Mouse (Mus musculus): ENCODE results near the gene Tfcp2. TPM values are rescaled to one million over a fixed set of nuclear protein-coding genes. Genes with fewer than 3 reads are reported as not detected.

Tfcp2 gene
- total and polyA plus RNA-seq, 2 experiments = 4.0 to 5.8 TPM

DNA sequence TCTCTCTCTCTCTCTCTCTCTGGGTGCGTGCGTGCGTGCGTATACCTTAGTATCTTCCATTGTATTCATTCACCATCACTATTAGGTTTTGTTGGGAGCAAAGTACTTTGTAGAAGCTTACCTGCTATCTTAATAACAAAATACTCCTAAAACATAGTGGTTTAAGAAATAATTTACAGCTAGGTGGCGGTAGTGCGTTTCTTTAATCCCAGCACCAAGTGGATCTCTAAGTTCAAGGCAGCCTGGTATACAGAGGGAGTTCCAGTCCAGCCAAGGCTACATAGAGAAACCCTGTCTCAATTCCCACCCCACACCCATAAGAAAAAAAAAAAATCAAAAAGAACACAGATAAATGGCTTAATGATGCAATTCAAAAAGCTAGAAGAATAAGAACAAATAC is 13.9 kb downstream of the Tfcp2 start:
- peak; percentile 62 for DNase-seq (ENCODE audit: extremely low read depth, low read depth, low spot score)
- H3K4me3 ChIP-seq (ENCODE audit: insufficient read depth, low read depth, low read length) = no peak overlapping the region
- peaks cover 2% of the 10 kb centered on the region; the same call in 1 of the 2 replicates for H3K4me1 ChIP-seq (ENCODE audit: control insufficient read depth, insufficient read depth, low read length)
- no peaks in the 10 kb centered on the region for H3K36me3 ChIP-seq (ENCODE audit: control insufficient read depth, insufficient read depth, low read length)
- 84% methylated on average over 6 of the region's 6 CpGs for WGBS
- peaks cover 7% of the 10 kb centered on the region; the same call in 1 of the 2 replicates for H3K79me2 ChIP-seq (ENCODE audit: control insufficient read depth, insufficient read depth, low read length)
- no peak overlapping the region for H3K27ac ChIP-seq (replicated peaks; ENCODE audit: insufficient read depth, low read depth, low read length)
- no peak overlapping the region for H3K9ac ChIP-seq (ENCODE audit: low read depth, low read length)
- H3K27me3 ChIP-seq (ENCODE audit: control insufficient read depth, insufficient read depth, low read length) = no peaks in the 10 kb centered on the region
- TF ChIP-seq CTCF (IDR thresholded peaks at IDR 0.05; ENCODE audit: low read depth, low read length) (0 out of 2 replicates have a peak, but pooled peaks have one; percentile 19), POLR2A (IDR thresholded peaks at IDR 0.05; ENCODE audit: extremely low read depth, insufficient read depth, low read length) (no peak)

DNA sequence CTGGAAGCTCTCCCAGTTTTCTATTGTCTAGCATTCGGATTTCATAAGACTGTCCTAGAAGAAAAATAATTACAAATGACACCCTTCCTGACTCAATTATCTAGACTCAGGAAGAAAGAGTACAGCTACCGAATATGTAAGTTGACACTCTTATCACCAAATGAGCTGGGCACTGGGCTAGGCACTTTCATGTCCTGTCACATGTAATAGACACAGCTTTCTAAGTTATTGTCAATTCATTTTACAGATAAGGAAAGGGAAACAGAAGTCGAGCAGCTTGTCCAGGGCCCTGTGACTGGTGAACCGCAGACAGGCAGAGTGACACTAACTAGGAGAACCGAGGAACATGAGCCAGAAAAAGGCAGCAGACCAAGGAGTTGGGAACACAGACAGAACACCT is 23.9 kb downstream of the Tfcp2 start:
- no peak overlapping the region for H3K4me3 ChIP-seq (ENCODE audit: insufficient read depth, low read depth, low read length)
- no peaks in the 10 kb centered on the region for H3K27me3 ChIP-seq (ENCODE audit: control insufficient read depth, insufficient read depth, low read length)
- H3K9ac ChIP-seq (ENCODE audit: low read depth, low read length) = no peak overlapping the region
- peaks cover 4% of the 10 kb centered on the region; the same call in 1 of the 2 replicates for H3K36me3 ChIP-seq (ENCODE audit: control insufficient read depth, insufficient read depth, low read length)
- 84% methylated on average over 5 of the region's 5 CpGs for WGBS
- no peak overlapping the region for H3K27ac ChIP-seq (replicated peaks; ENCODE audit: insufficient read depth, low read depth, low read length)
- no peak for DNase-seq (ENCODE audit: extremely low read depth, low read depth, low spot score)
- TF ChIP-seq CTCF (IDR thresholded peaks at IDR 0.05; ENCODE audit: low read depth, low read length) (no peak), POLR2A (IDR thresholded peaks at IDR 0.05; ENCODE audit: extremely low read depth, insufficient read depth, low read length) (no peak)
- H3K79me2 ChIP-seq (ENCODE audit: control insufficient read depth, insufficient read depth, low read length) = no peaks in the 10 kb centered on the region
- H3K4me1 ChIP-seq (ENCODE audit: control insufficient read depth, insufficient read depth, low read length) = no peaks in the 10 kb centered on the region

DNA sequence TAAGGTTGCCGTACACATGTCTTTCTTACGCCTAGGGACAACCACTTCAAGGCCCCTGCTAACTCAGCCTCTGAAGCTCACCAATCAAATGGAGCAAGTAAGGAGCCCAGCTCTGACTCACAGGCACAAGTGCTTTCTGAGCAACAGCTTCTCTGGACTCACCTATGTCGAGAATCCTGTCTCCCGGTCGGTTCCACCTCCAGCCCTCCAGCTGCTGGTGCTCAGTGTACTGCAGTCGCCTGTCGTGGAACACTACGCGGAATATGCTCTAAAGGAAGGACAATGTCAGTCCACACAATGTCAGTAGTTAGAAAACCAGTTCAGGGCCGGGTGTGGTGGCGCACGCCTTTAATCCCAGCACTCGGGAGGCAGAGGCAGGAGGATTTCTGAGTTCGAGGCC is 26.4 kb downstream of the Tfcp2 start:
- Histone ChIP-seq H3K27me3 (ENCODE audit: control insufficient read depth, insufficient read depth, low read length) (no peaks in the 10 kb centered on the region), H3K4me3 (ENCODE audit: insufficient read depth, low read depth, low read length) (no peak overlapping the region), H3K9ac (ENCODE audit: low read depth, low read length) (no peak overlapping the region), H3K4me1 (ENCODE audit: control insufficient read depth, insufficient read depth, low read length) (no peaks in the 10 kb centered on the region), H3K27ac (replicated peaks; ENCODE audit: insufficient read depth, low read depth, low read length) (no peak overlapping the region), H3K36me3 (ENCODE audit: control insufficient read depth, insufficient read depth, low read length) (peaks cover 11% of the 10 kb centered on the region; the same call in 1 of the 2 replicates), H3K79me2 (ENCODE audit: control insufficient read depth, insufficient read depth, low read length) (no peaks in the 10 kb centered on the region)
- DNase-seq (ENCODE audit: extremely low read depth, low read depth, low spot score) = no peak
- 96% methylated on average over 14 of the region's 14 CpGs for WGBS
- no peak for TF ChIP-seq POLR2A (IDR thresholded peaks at IDR 0.05; ENCODE audit: extremely low read depth, insufficient read depth, low read length)
- TF ChIP-seq CTCF (IDR thresholded peaks at IDR 0.05; ENCODE audit: low read depth, low read length) = no peak

DNA sequence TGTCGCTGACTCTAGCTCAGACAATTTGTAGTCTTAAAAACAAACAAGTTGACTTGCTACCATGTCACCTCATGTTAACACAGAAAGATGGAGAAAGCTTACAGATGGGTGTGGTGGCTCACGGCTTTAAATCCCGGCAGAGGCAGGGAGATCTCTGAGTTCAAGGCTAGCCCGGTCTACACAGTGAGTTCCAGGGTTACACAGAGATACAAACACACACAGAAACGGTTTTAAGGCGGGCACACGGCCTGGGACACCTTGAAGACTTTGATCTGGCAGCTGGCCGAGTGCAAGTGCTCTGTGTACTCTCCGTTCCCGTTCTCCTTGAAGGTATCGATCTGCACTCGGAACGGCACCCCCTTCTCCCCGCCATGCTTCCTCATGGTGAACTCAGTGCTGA is 31.5 kb downstream of the Tfcp2 start:
- 93% methylated on average over 14 of the region's 14 CpGs for WGBS
- Histone ChIP-seq H3K4me1 (ENCODE audit: control insufficient read depth, insufficient read depth, low read length) (no peaks in the 10 kb centered on the region), H3K9ac (ENCODE audit: low read depth, low read length) (no peak overlapping the region), H3K27ac (replicated peaks; ENCODE audit: insufficient read depth, low read depth, low read length) (no peak overlapping the region), H3K79me2 (ENCODE audit: control insufficient read depth, insufficient read depth, low read length) (no peaks in the 10 kb centered on the region), H3K4me3 (ENCODE audit: insufficient read depth, low read depth, low read length) (no peak overlapping the region), H3K27me3 (ENCODE audit: control insufficient read depth, insufficient read depth, low read length) (no peaks in the 10 kb centered on the region), H3K36me3 (ENCODE audit: control insufficient read depth, insufficient read depth, low read length) (peaks cover 17% of the 10 kb centered on the region)
- DNase-seq (ENCODE audit: extremely low read depth, low read depth, low spot score) = no peak
- TF ChIP-seq CTCF (IDR thresholded peaks at IDR 0.05; ENCODE audit: low read depth, low read length) = no peak
- no peak for TF ChIP-seq POLR2A (IDR thresholded peaks at IDR 0.05; ENCODE audit: extremely low read depth, insufficient read depth, low read length)

GRCm38 (mm10) chr15:100515121-100515520 is 36.7 kb downstream of the Tfcp2 start:
- no peak overlapping the region for H3K4me3 ChIP-seq (ENCODE audit: insufficient read depth, low read depth, low read length)
- no peak for TF ChIP-seq CTCF (IDR thresholded peaks at IDR 0.05; ENCODE audit: low read depth, low read length)
- TF ChIP-seq POLR2A (IDR thresholded peaks at IDR 0.05; ENCODE audit: extremely low read depth, insufficient read depth, low read length) = no peak
- 85% methylated on average over 2 of the region's 2 CpGs for WGBS
- H3K27me3 ChIP-seq (ENCODE audit: control insufficient read depth, insufficient read depth, low read length) = no peaks in the 10 kb centered on the region
- no peaks in the 10 kb centered on the region for H3K79me2 ChIP-seq (ENCODE audit: control insufficient read depth, insufficient read depth, low read length)
- H3K36me3 ChIP-seq (ENCODE audit: control insufficient read depth, insufficient read depth, low read length) = peaks cover 38% of the 10 kb centered on the region
- H3K27ac ChIP-seq (replicated peaks; ENCODE audit: insufficient read depth, low read depth, low read length) = no peak overlapping the region
- no peak for DNase-seq (ENCODE audit: extremely low read depth, low read depth, low spot score)
- no peaks in the 10 kb centered on the region for H3K4me1 ChIP-seq (ENCODE audit: control insufficient read depth, insufficient read depth, low read length)
- H3K9ac ChIP-seq (ENCODE audit: low read depth, low read length) = no peak overlapping the region

DNA sequence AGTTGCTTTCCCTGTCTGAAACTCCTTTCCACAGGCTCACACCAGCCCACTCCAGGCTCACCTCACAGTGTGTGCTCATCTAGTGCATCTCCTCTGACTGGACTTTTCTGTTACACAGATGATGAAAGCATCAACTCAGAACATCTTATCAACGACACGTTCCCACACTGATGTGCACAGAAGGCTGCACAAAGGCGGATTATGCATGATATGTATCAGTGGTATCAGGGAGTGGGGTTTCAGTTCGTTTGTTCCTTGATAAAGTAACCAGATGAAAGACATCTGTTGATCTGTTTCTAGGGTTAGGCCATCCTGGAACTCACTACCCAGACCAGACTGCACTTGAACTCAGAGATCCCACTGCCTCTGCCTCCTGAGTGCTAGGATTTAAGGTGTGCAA is 38.4 kb downstream of the Tfcp2 start:
- Histone ChIP-seq H3K27me3 (ENCODE audit: control insufficient read depth, insufficient read depth, low read length) (no peaks in the 10 kb centered on the region), H3K36me3 (ENCODE audit: control insufficient read depth, insufficient read depth, low read length) (peaks cover 35% of the 10 kb centered on the region; the same call in 1 of the 2 replicates), H3K4me3 (ENCODE audit: insufficient read depth, low read depth, low read length) (no peak overlapping the region), H3K27ac (replicated peaks; ENCODE audit: insufficient read depth, low read depth, low read length) (no peak overlapping the region), H3K9ac (ENCODE audit: low read depth, low read length) (no peak overlapping the region), H3K79me2 (ENCODE audit: control insufficient read depth, insufficient read depth, low read length) (no peaks in the 10 kb centered on the region), H3K4me1 (ENCODE audit: control insufficient read depth, insufficient read depth, low read length) (no peaks in the 10 kb centered on the region)
- 90% methylated on average over 4 of the region's 4 CpGs for WGBS
- TF ChIP-seq CTCF (IDR thresholded peaks at IDR 0.05; ENCODE audit: low read depth, low read length) (no peak), POLR2A (IDR thresholded peaks at IDR 0.05; ENCODE audit: extremely low read depth, insufficient read depth, low read length) (no peak)
- no peak for DNase-seq (ENCODE audit: extremely low read depth, low read depth, low spot score)

Data from liver, adult 2 months (tissue).